Mouse (Mus musculus) layer of hippocampus, adult 9-11 months (tissue): ENCODE measurements at regions not wholly inside any gene's neighbourhood (a gene's known extent, or its start where the extent isn't known, plus 50 kb on each side); places are given as distances from the start of the nearest gene placed in this dataset.

Source experiments
- DNase-seq: peaks from one replicate; pipeline ENCODE4 v3.0.0; 2022

GRCm38 (mm10) chr12:12547477-12547876 is 285.5 kb downstream of the Fam49a start:
- DNase-seq: no peak

- no peak for DNase-seq
These were observed 284.6 kb downstream of the Fam49a start for GRCm38 (mm10) chr12:12546372-12547031.

GRCm38 (mm10) chr12:12541076-12542070 is 279.4 kb downstream of the Fam49a start:
- DNase-seq: no peak

- DNase-seq: no peak
These were observed 277.4 kb downstream of the Fam49a start for GRCm38 (mm10) chr12:12539291-12539690.

- no peak for DNase-seq
These were observed 272.8 kb downstream of the Fam49a start for GRCm38 (mm10) chr12:12534779-12535178.

GRCm38 (mm10) chr12:12530796-12531195 is 268.9 kb downstream of the Fam49a start:
- DNase-seq: no peak

GRCm38 (mm10) chr12:12529541-12529940 is 267.6 kb downstream of the Fam49a start:
- no peak for DNase-seq

GRCm38 (mm10) chr12:12528478-12528981 is 266.6 kb downstream of the Fam49a start:
- DNase-seq: no peak

- no peak for DNase-seq
These were observed 266.0 kb downstream of the Fam49a start for GRCm38 (mm10) chr12:12527766-12528477.

- no peak for DNase-seq
These were observed 265.4 kb downstream of the Fam49a start for GRCm38 (mm10) chr12:12527366-12527765.

- DNase-seq: no peak
These were observed 258.4 kb downstream of the Fam49a start for GRCm38 (mm10) chr12:12520311-12520852.

GRCm38 (mm10) chr12:12518490-12519070 is 256.6 kb downstream of the Fam49a start:
- no peak for DNase-seq

GRCm38 (mm10) chr12:12517020-12517419 is 255.1 kb downstream of the Fam49a start:
- no peak for DNase-seq

GRCm38 (mm10) chr12:12510764-12511163 is 248.8 kb downstream of the Fam49a start:
- DNase-seq: no peak

GRCm38 (mm10) chr12:12509164-12509937 is 247.4 kb downstream of the Fam49a start:
- DNase-seq: no peak

GRCm38 (mm10) chr12:12508487-12509125 is 246.7 kb downstream of the Fam49a start:
- no peak for DNase-seq

- DNase-seq: no peak
These were observed 244.7 kb downstream of the Fam49a start for GRCm38 (mm10) chr12:12506671-12507070.

- DNase-seq: no peak
These were observed 243.7 kb downstream of the Fam49a start for GRCm38 (mm10) chr12:12505590-12505989.

- DNase-seq: no peak
These were observed 238.0 kb downstream of the Fam49a start for GRCm38 (mm10) chr12:12499903-12500302.

- DNase-seq: no peak
These were observed 236.7 kb downstream of the Fam49a start for GRCm38 (mm10) chr12:12498621-12499020.

- DNase-seq: no peak
These were observed 235.4 kb downstream of the Fam49a start for GRCm38 (mm10) chr12:12497277-12497841.
